Mouse (Mus musculus): Measurements from ENCODE around the gene Cyyr1.
A peak's percentile ranks its signal among the peaks of the same experiment; 100 is the strongest.

The Cyyr1 gene

DNA sequence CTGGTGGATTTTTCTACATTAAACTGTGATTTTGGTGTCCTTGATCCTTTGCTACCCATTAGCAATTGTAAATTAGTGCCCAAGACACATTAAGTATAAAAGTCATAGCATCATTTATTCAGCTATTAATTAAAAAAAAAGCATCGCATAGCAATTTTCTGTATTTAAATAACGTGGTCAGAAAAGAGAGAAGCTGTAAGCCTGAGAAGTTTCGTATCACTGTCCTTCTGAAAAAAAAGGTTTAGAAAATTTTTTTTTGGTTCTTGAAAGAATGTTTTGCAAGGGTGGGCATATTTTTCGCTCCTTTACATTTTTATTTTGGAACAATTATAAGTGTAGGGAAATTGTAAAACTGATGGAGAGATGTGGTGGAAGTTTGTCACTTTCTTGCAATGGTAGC is 83.1 kb downstream of the Cyyr1 start:
- DNase-seq (ENCODE audit: low spot score in 2 of 2) = no peak

DNA sequence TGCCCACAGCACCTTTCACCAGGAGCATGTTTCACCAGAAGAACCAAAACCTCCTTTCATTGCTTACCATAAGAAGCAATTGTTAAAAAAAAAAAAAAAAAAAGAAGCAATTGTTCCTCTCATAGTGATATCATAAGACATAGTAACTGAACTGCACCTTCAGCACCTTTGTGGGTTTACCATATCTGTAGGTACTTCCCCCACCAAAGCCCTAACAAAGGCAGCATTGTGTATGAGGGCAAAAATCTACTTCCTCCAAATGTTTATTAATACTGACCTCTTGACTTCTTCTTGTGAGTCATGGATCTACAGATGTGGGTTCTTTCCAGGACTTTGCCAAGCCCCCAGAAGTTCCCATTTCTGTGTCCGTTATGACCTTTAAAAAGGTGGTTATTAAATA is 98.2 kb downstream of the Cyyr1 start:
- DNase-seq (ENCODE audit: low spot score in 2 of 2) = no peak

DNA sequence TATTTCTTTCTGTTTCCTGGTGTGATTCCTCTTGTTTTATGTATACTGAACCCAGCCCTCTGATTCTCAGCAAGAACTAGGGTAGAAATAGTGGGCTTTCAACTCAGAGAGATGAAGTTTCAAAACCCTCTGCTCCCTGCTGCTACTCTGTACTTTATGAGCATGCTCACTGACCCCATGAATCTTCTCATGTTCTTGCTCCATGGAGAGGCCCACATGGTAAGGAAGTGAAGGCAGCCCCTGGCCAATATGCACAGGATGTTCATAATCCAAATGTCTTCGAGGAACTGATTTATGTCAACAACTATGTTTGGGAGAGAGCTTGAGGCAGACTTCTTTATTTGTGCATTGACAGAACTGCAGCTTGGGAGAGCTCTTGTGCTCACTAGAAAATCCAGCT is 106.9 kb downstream of the Cyyr1 start:
- no peak for DNase-seq (ENCODE audit: low spot score in 2 of 2)

DNA sequence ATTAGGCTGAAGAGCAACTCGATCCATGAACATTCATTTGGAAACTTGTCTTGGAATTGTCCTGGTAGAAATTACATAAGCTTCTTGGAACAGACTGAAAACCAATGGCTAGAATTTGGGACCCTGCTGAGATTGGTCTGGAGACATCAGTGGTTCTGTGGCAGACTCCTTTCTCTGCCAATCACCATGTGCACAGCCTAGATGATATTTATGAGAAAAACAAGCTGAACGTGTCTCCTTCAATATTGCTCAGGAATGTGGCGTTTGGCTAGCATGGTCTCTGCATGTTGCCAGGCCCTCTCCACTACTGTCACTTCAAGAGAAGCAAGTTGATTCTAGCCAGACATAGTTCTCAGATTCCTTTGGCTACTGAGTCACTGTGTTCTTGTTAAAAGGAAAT is 107.4 kb downstream of the Cyyr1 start:
- DNase-seq (ENCODE audit: low spot score in 2 of 2) = no peak

DNA sequence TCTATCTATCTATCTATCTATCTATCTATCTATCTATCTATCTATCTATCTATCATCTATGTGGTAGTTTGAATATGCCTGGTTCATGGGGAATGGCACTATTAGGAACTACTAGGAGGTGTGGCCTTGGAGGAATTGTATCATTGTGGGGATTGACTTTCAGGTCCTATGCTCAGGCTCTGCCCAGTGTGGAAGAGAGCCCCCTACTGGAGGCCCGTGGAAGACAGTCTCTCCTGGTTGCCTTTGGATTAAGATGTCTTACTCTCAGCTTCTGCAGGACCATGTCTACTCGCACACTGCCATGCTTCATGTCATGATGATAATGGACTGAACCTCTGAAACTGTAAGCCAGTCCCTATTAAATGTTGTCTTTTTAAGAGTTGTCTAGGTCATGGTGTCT is 117.8 kb downstream of the Cyyr1 start:
- peak in 1 of 2 experiments; percentile 61 for DNase-seq (ENCODE audit: low spot score in 2 of 2)

DNA sequence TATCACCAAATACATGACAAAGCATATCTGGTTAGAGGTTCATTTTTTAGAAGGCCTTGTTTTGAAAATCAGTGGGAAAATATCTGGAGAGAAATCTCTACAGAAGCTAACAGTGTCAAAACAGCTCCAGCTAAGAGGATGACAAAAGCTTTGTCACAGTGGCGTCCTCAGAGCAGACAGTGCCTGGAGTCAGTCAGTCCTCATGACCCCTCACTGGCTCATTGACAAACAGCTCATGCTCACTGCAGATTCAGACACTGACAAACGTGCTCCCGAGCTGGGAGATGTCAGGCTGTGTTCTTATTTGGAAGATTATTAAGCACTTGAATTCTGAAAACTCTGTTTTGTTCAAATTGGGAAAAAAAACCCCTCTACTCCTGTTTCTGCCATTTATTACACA is 124.0 kb downstream of the Cyyr1 start:
- DNase-seq (ENCODE audit: low spot score in 2 of 2) = peak; percentile 16 to 38

DNA sequence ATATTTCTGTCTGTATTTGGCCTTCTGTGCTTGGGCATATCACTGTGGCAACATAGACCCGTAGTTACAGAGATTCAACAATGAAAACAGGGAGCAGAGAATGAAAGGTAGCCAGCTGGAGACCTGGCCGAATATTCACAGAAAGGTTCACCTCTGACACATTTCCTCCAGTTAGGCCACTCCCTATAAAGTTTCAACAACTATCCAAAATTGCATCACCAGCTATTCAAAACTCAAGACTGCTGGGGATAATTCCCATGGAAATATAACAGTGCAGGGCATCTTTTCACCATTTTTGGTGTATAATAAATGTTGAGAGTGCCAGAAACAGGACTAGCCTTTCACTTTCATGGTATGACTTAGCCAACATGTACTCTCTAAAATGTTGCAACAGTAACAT is 130.3 kb downstream of the Cyyr1 start:
- no peak for DNase-seq (ENCODE audit: low spot score in 2 of 2)

DNA sequence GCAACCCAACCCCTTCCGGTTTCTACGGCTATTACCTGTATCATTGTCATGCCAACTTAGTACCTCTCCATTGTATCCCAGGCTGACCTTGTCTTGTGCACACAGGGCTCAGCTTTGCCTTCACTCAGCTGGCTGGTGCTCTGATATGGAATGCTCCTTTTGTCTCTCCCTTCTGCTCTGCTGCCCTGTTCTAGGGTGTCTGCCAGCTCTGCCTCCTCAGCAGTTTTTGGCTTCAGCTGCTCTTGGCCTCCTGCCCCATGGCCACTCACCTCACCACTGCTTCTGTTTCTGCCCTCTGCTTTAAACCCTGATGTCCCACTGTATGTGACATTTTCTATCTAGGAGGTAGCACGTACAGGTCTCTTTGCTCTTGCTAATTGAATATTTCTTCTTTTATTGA is 137.8 kb downstream of the Cyyr1 start:
- no peak for DNase-seq (ENCODE audit: low spot score in 2 of 2)

DNA sequence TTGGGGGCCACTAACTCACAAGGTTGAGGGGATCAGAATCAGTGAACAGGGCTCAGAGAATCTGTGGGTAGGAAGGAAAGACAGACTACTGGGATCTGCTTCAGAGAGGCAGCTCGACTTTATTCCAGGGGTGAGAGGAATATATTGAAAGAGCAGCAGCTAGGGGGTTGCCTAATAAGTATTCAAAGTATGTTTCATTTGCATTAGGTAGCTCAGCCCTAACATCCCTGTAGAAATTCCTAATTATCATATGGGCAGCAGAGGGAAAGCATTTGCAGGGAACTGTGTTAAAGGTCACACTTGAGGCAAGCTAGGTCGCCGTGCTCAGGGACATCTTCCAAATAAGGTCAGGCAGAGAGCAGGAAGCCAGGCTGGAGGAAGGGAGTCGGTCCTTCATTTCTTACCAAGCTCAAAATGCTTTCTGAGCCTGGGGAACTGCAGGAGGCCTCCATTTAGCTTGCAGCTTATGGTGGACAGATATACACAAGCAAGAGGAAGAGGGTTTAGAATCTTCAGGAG is 159.7 kb downstream of the Cyyr1 start:
- no peak for DNase-seq (ENCODE audit: low spot score in 2 of 2)

DNA sequence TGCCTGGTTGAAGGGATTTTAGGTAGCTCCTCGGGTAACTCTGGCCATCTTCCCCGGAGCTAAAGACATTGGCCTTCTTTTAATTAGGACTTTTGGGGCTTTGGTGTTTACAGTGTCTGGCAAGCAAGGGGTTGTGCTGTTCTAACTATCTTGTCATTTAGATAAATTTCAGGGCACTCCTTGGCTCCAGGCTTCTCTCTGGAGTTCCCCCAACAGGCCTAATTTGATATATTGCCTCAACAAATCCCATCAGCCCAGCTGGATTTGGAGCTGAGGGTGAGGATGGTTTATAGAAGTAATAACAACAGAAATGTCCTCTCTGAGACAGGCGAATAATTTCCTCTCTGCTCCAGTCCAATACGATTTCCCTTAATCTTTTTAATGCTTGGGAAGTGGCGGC is 166.4 kb downstream of the Cyyr1 start:
- DNase-seq (ENCODE audit: low spot score in 2 of 2) = no peak

Data from left cerebral cortex, adult 9 months (tissue).